Mouse (Mus musculus) heart, embryonic 11.5 days (tissue): ENCODE results near the gene Pdcd7. TPM values are rescaled to one million over a fixed set of nuclear protein-coding genes. Genes with fewer than 3 reads are reported as not detected.

Experiments used
- ATAC-seq: fragments of 200-750 bp; cut with Nextera tagmentation; replicated peaks from 2 replicates; pipeline ENCODE4 v1.8.0; 2017; ENCODE audit warnings: moderate library complexity; ENCODE audit not compliant: insufficient number of reproducible peaks, low FRiP score, low TSS enrichment
- H3K27ac ChIP-seq: fragments of 300-500 bp; sonication (generic); 2 replicates; pipeline ENCODE4 v1.5.1; 2014; ENCODE audit warnings: mild to moderate bottlenecking, low read depth, low read length
- H3K27me3 ChIP-seq: fragments of 300-500 bp; sonication (generic); 2 replicates; pipeline ENCODE4 v1.6.1; 2014; ENCODE audit warnings: mild to moderate bottlenecking, low read length, mixed read lengths; ENCODE audit not compliant: control insufficient read depth, insufficient read depth
- H3K36me3 ChIP-seq: fragments of 300-500 bp; sonication (generic); 2 replicates; pipeline ENCODE4 v1.6.1; 2014; ENCODE audit warnings: mild to moderate bottlenecking, low read length, moderate library complexity, mixed read lengths; ENCODE audit not compliant: control insufficient read depth, insufficient read depth
- H3K4me1 ChIP-seq: fragments of 300-500 bp; sonication (generic); 2 replicates; pipeline ENCODE4 v1.6.1; 2014; ENCODE audit warnings: low read length; ENCODE audit not compliant: control insufficient read depth, insufficient read depth
- H3K4me2 ChIP-seq: fragments of 300-500 bp; sonication (generic); 2 replicates; pipeline ENCODE4 v1.6.1; 2014; ENCODE audit warnings: mild to moderate bottlenecking, moderate library complexity
- H3K4me3 ChIP-seq: fragments of 300-500 bp; sonication (generic); 2 replicates; pipeline ENCODE4 v1.5.1; 2014; ENCODE audit warnings: low read depth, low read length
- H3K9ac ChIP-seq: fragments of 300-500 bp; sonication (generic); 2 replicates; pipeline ENCODE4 v1.6.1; 2014; ENCODE audit warnings: mild to moderate bottlenecking, low read depth, low read length, moderate library complexity
- H3K9me3 ChIP-seq: fragments of 300-500 bp; sonication (generic); replicated peaks from 2 replicates; pipeline ENCODE4 v1.6.1; 2016; ENCODE audit warnings: low read length; ENCODE audit not compliant: control insufficient read depth
- WGBS: fragments of 180-500 bp; shearing (Covaris S2); extraction: QIAGEN DNeasy Blood & Tissue Kit; methylation state at CpG from one replicate; pipeline ENCODE4 v1.1.7; 2014; ENCODE audit not compliant: insufficient replicate concordance; 5-methylcytosine and 5-hydroxymethylcytosine counted together
- polyA plus RNA-seq: library from polyadenylated mRNA; unstranded; fragments of >200 nt; fragmentation: Nextera tagmentation; extraction: Ambion mirVana; gene quantifications from 2 replicates; pipeline ENCODE4 v1.2.1, GENCODE M21; 2014

Gene Pdcd7
- polyA plus RNA-seq = 6.3 and 6.9 TPM in 2 replicates

DNA sequence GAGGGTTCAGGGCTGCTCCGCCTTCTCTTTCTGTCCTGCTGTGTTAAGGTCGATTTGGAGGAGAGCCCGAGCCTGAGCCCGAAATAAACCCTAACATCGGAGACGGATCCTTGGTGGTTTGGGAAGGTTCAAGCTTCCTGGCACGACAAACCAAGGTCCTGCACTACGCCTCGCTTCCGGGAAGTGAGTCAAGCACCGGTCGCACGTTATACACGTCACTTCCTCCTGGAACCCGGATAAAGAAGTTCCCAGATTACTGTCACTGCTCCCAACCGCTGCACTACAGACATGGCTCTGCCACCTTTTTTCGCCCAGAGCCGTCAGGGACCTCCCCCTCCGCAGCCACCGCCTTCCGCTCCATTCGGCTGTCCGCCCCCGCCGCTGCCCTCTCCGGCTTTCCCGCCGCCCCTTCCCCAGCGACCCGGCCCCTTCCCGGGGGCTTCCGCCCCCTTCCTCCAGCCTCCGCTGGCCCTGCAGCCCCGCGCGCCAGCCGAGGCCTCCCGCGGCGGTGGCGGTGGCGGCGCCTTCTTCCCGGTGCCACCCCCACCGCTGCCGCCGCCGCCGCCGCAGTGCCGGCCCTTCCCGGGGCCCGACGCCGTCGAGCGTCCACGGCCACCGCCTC, at the start of gene Pdcd7:
TSS of gene Pdcd7 (plus strand) at position 251 of the 622 bp plus-strand sequence.
- peak within 1 kb of the TSS; percentile 96 for H3K4me3 ChIP-seq
- peak within 1 kb of the TSS; percentile 97 for H3K9ac ChIP-seq
- no peaks in the 10 kb centered on the region for H3K27me3 ChIP-seq
- under 1% methylated on average over 55 of the region's 59 CpGs for WGBS
- H3K9me3 ChIP-seq = no peaks in the 10 kb centered on the region
- peak; percentile 86 for ATAC-seq
- H3K4me1 ChIP-seq = peaks cover 8% of the 10 kb centered on the region
- H3K36me3 ChIP-seq = no peaks in the 10 kb centered on the region
- H3K27ac ChIP-seq = peak within 1 kb of the TSS; percentile 98
- peak within 1 kb of the TSS; percentile 90 for H3K4me2 ChIP-seq

DNA sequence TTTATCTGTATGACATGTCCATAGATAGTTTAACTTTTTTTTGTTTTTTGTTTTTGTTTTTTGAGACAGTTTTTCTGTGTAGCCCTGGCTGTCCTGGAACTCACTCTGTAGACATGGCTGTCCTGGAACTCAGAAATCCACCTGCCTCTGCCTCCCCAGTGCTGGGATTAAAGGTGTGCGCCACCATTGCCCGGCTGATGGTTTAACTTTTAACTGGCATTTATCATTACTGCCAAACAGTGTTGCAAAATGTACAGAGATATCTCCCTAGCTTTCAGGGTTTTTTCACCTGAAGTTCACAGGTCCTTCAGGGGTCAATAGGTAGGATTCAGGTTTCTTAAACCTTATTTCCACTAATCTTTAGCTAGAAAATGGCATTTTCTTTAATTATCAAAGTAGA, 48.8 kb upstream of the Pdcd7 start:
- Histone ChIP-seq H3K27me3 (no peaks in the 10 kb centered on the region), H3K4me3 (no peak overlapping the region), H3K36me3 (0 out of 2 replicates have a peak, but pooled peaks cover 8% of the 10 kb centered on the region), H3K4me1 (peaks cover 15% of the 10 kb centered on the region), H3K9ac (no peak overlapping the region), H3K27ac (no peak overlapping the region), H3K9me3 (no peaks in the 10 kb centered on the region), H3K4me2 (no peak overlapping the region)
- 97% methylated on average over 2 of the region's 2 CpGs for WGBS
- no peak for ATAC-seq

DNA sequence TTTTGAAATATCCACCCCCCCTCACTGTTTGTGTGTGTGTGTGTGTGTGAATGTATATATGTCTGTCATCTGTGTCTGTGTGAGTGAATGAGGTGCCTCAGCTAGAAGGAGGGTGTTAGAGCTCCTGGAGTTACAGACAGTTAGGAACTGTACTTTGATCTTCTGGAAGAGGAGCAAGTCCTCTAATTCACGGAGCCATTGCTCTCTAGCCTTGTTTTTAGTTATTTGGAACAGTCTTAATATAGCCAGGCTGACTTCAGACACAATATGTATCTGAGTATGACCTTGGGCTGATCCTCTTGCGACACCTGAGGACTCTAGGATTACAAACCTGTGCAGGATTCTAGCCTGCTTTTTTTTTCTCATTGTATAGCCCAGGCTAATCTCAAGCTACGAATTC, 47.1 kb upstream of the Pdcd7 start:
- no peak overlapping the region for H3K27ac ChIP-seq
- H3K9ac ChIP-seq = no peak overlapping the region
- no peaks in the 10 kb centered on the region for H3K27me3 ChIP-seq
- H3K9me3 ChIP-seq = no peaks in the 10 kb centered on the region
- H3K4me1 ChIP-seq = peaks cover 11% of the 10 kb centered on the region
- no peak overlapping the region for H3K4me3 ChIP-seq
- WGBS = 78% methylated on average over 3 of the region's 3 CpGs
- no peak overlapping the region for H3K4me2 ChIP-seq
- peaks cover 12% of the 10 kb centered on the region; the same call in 1 of the 2 replicates for H3K36me3 ChIP-seq
- no peak for ATAC-seq

DNA sequence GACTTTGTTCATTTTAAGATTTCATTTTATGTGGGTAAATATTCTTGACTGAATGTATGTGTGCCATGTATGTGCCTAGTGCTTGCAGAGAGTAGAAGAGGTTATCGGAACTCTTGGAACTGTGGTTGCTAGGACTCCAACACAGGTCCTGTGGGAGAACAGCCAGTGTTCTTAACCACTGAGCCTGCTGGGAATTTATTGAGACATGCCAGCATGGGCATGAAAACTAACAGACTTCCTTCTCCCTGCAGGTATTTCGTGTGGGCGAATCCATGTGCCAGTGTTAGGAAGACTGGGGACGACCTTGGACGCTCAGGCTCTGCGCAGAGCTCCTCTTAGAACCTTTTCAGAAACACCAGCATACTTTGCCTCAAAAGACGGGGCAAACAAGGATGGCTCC, 46.3 kb upstream of the Pdcd7 start:
- H3K9ac ChIP-seq = no peak overlapping the region
- WGBS = 93% methylated on average over 7 of the region's 7 CpGs
- H3K4me1 ChIP-seq = peaks cover 11% of the 10 kb centered on the region
- H3K36me3 ChIP-seq = peaks cover 12% of the 10 kb centered on the region; the same call in 1 of the 2 replicates
- H3K4me2 ChIP-seq = no peak overlapping the region
- H3K27ac ChIP-seq = no peak overlapping the region
- ATAC-seq = no peak
- no peaks in the 10 kb centered on the region for H3K27me3 ChIP-seq
- H3K9me3 ChIP-seq = no peaks in the 10 kb centered on the region
- H3K4me3 ChIP-seq = no peak overlapping the region

DNA sequence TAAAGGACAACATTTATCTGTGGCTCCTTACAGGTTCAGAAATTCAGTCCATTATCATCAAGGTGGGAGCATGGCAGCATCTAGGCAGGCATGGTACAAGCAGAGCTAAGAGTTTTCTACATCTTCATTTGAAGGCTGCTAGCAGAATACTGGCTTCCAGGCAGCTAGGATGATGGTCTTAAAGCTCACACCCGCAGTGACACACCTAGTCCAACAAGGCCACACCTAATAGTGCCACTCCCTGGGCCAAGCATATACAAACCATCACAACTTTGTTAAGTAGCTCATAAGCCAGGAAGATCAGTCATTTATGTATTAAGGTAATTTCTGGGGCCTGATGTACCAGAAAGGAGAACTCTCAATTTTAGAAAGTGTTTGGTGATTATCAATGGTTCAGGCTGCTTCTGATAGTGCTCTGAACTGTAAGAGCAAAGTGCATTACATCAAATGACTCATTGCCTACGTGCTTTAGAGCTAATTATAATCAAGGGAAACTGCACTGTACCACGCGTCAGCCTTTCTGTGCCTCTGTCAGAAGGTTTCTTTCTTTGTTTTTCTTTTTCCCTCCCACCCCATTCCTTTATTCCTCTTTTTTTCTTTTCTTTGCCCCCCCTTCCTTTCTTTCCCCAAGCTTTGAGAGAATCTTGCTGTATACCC, 43.4 kb upstream of the Pdcd7 start:
- Histone ChIP-seq H3K4me3 (no peak overlapping the region), H3K36me3 (peaks cover 12% of the 10 kb centered on the region; the same call in 1 of the 2 replicates), H3K4me2 (no peak overlapping the region), H3K9me3 (no peaks in the 10 kb centered on the region), H3K4me1 (peaks cover 2% of the 10 kb centered on the region; the same call in 1 of the 2 replicates), H3K27ac (no peak overlapping the region), H3K9ac (no peak overlapping the region), H3K27me3 (no peaks in the 10 kb centered on the region)
- ATAC-seq = no peak
- 86% methylated on average over 4 of the region's 4 CpGs for WGBS

DNA sequence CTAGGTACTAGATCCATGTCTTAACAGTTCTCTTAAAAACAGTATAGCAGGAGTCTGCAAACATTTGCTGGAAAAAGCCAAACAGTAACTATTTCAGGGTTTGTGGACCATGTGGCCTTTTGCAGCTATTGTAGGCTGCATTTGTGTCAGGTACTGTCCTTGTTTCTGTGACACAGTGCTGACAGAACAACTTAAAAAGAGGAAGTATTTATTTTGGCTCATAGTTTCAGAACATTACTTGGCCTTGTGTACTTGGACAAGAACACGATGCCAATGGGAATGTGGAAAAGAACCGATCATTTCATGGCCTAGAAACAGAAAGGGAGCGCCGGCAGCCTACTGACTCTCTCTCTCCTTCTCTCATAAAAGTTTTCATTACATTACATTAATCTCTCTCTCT, 42.3 kb upstream of the Pdcd7 start:
- peaks cover 2% of the 10 kb centered on the region; the same call in 1 of the 2 replicates for H3K4me1 ChIP-seq
- 93% methylated on average over 4 of the region's 4 CpGs for WGBS
- H3K36me3 ChIP-seq = peaks cover 12% of the 10 kb centered on the region
- no peak overlapping the region for H3K27ac ChIP-seq
- H3K27me3 ChIP-seq = no peaks in the 10 kb centered on the region
- H3K9ac ChIP-seq = no peak overlapping the region
- no peak overlapping the region for H3K4me3 ChIP-seq
- H3K4me2 ChIP-seq = no peak overlapping the region
- ATAC-seq = no peak
- no peaks in the 10 kb centered on the region for H3K9me3 ChIP-seq

DNA sequence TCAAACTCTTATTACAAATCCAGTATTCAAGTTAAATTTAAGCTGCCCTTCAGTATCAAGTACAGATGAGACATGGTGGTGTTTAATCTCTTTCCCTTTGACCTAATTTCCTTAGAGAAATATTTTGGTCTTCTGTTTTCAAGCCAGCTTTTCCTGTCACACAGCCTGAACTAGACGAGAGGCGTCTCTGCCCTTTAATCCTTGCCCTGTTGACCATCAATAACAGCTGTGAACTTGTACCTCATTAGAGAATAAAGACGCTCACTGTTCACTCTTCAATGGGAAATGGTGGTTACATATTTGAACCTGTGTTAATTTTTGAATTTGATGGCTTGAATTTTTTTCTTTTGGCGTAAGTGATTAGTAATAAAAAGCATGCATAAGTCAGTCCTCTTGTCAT, 41.6 kb upstream of the Pdcd7 start:
- no peak overlapping the region for H3K27ac ChIP-seq
- ATAC-seq = no peak
- peaks cover 12% of the 10 kb centered on the region for H3K36me3 ChIP-seq
- H3K27me3 ChIP-seq = no peaks in the 10 kb centered on the region
- no peak overlapping the region for H3K9ac ChIP-seq
- WGBS = 76% methylated on average over 4 of the region's 4 CpGs
- no peaks in the 10 kb centered on the region for H3K9me3 ChIP-seq
- H3K4me3 ChIP-seq = no peak overlapping the region
- no peaks in the 10 kb centered on the region for H3K4me1 ChIP-seq
- no peak overlapping the region for H3K4me2 ChIP-seq

DNA sequence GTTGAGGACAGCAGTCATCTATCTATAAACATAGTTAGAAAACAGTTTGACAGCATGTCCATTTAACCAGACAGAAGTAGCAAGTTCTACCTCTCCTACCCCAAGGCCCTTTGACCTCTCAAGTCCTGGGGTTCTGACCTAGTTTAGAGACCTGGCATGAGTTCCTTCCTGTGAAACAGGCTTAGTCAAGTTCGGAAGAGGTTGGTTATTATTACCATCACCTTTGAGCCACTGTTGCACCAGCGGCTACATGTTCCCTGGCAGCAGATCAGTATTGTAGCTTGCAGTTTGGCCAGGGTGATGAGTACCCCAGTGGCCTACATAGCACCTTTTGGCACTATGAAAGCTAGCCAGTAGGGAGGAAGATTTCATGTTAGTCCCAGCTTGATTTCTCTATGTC, 39.2 kb upstream of the Pdcd7 start:
- Histone ChIP-seq H3K27me3 (no peaks in the 10 kb centered on the region), H3K9ac (no peak overlapping the region), H3K4me1 (no peaks in the 10 kb centered on the region), H3K36me3 (peaks cover 10% of the 10 kb centered on the region), H3K27ac (no peak overlapping the region), H3K4me2 (no peak overlapping the region), H3K4me3 (no peak overlapping the region), H3K9me3 (no peaks in the 10 kb centered on the region)
- ATAC-seq = no peak
- WGBS = 91% methylated on average over 2 of the region's 2 CpGs

DNA sequence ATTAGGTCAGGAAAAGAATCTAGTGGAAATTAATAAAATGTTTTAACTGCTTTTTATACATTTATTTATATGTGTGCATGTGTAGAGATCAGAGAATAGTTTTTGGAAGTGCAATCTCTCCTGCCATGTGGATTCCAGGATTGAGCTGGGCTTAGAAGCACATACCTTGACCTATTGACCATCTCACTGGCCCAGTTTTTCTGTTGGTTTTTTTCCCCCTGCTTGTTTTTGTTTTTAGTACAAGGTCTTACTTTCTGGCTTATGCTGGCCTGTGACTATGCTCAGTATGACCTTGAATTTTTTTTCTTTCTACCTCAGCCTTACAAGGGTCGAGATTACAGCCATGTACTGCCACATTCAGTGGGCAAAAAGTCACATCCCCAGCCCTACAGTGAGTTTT, 37.9 kb upstream of the Pdcd7 start:
- Histone ChIP-seq H3K9me3 (no peaks in the 10 kb centered on the region), H3K27ac (no peak overlapping the region), H3K4me2 (no peak overlapping the region), H3K4me3 (no peak overlapping the region), H3K4me1 (no peaks in the 10 kb centered on the region), H3K9ac (no peak overlapping the region), H3K27me3 (no peaks in the 10 kb centered on the region), H3K36me3 (peaks cover 17% of the 10 kb centered on the region)
- no peak for ATAC-seq
- WGBS = 94% methylated on average over 1 of the region's 1 CpGs
